Comparison of ENCODE assay signal across 9 mouse cellular contexts in genomic region chr12:76895777-76896176, GRCm38 (mm10).
DNase-seq lines count a peak whose midpoint lies in the region; ATAC-seq and TF ChIP-seq lines count a peak whose summit lies in the region.
"Had no signal": no experiment of that assay in that cellular context is flagged by ENCODE, and none has a peak within 500 bp of the region (broad histone marks: within the 10 kb centered on the region; RNA-seq: fewer than 3 reads in every experiment).

No protein-coding gene starts in this region.

- H3K36me3 ChIP-seq in midbrain, embryonic 10.5 days = peaks cover 26% of the 10 kb centered on the region
- 0 out of 2 replicates have a peak, but pooled peaks cover 2% of the 10 kb centered on the region for H3K36me3 ChIP-seq in midbrain, embryonic 11.5 days (ENCODE audit: control insufficient read depth, insufficient read depth, low read length)
- peaks cover 47% of the 10 kb centered on the region for H3K36me3 ChIP-seq in embryonic facial prominence, embryonic 10.5 days (replicated peaks)
- H3K36me3 ChIP-seq in hindbrain, postnatal 0 days (ENCODE audit: insufficient read depth, low read length) = 0 out of 2 replicates have a peak, but pooled peaks cover 3% of the 10 kb centered on the region
- no peaks in the 10 kb centered on the region for H3K36me3 ChIP-seq in lung, postnatal 0 days (ENCODE audit: insufficient read depth, low read length)

- H3K4me1 ChIP-seq in midbrain, embryonic 10.5 days = peaks cover 12% of the 10 kb centered on the region
- no peaks in the 10 kb centered on the region for H3K4me1 ChIP-seq in midbrain, embryonic 11.5 days (ENCODE audit: control insufficient read depth, insufficient read depth, low read length)
- H3K4me1 ChIP-seq in embryonic facial prominence, embryonic 10.5 days = peaks cover 16% of the 10 kb centered on the region
- no peaks in the 10 kb centered on the region; the same call in 1 of the 2 replicates for H3K4me1 ChIP-seq in hindbrain, postnatal 0 days (ENCODE audit: insufficient read depth, low read length)
- H3K4me1 ChIP-seq in lung, postnatal 0 days (ENCODE audit: insufficient read depth, low read depth, low read length) = no peaks in the 10 kb centered on the region

- H3K4me2 ChIP-seq in midbrain, embryonic 11.5 days = no peak overlapping the region
- no peak overlapping the region for H3K4me2 ChIP-seq in hindbrain, postnatal 0 days (ENCODE audit: low read depth, low read length)
- no peak overlapping the region for H3K4me2 ChIP-seq in lung, postnatal 0 days (replicated peaks; ENCODE audit: low read depth, low read length)

- no peak for ATAC-seq in midbrain, embryonic 11.5 days (ENCODE audit: low FRiP score)
- ATAC-seq in hindbrain, postnatal 0 days = peak; percentile 66
- no peak; the same call in 1 of the 2 replicates for ATAC-seq in lung, postnatal 0 days

- TF ChIP-seq EP300 in lung, postnatal 0 days (IDR thresholded peaks at IDR 0.05) = no peak

- H3K4me3 ChIP-seq in midbrain, embryonic 10.5 days = no peak overlapping the region
- H3K4me3 ChIP-seq in midbrain, embryonic 11.5 days (ENCODE audit: low read depth, low read length) = no peak overlapping the region
- no peak overlapping the region for H3K4me3 ChIP-seq in embryonic facial prominence, embryonic 10.5 days
- H3K4me3 ChIP-seq in hindbrain, postnatal 0 days (ENCODE audit: low read length) = no peak overlapping the region
- no peak overlapping the region for H3K4me3 ChIP-seq in lung, postnatal 0 days (ENCODE audit: low read depth, low read length)

- H3K27me3 ChIP-seq in midbrain, embryonic 10.5 days (ENCODE audit: low read depth, poor library complexity, severe bottlenecking) = no peaks in the 10 kb centered on the region
- no peaks in the 10 kb centered on the region for H3K27me3 ChIP-seq in midbrain, embryonic 11.5 days (ENCODE audit: control insufficient read depth, insufficient read depth, low read length)
- H3K27me3 ChIP-seq in embryonic facial prominence, embryonic 10.5 days (replicated peaks; ENCODE audit: low read depth, poor library complexity, severe bottlenecking) = no peaks in the 10 kb centered on the region
- H3K27me3 ChIP-seq in hindbrain, postnatal 0 days (ENCODE audit: insufficient read depth, low read length) = no peaks in the 10 kb centered on the region
- H3K27me3 ChIP-seq in lung, postnatal 0 days (replicated peaks; ENCODE audit: insufficient read depth, low read length) = no peaks in the 10 kb centered on the region

- no peak overlapping the region for H3K9ac ChIP-seq in midbrain, embryonic 11.5 days (ENCODE audit: low read length)
- H3K9ac ChIP-seq in hindbrain, postnatal 0 days (replicated peaks; ENCODE audit: low read length) = no peak overlapping the region
- no peak overlapping the region for H3K9ac ChIP-seq in lung, postnatal 0 days (replicated peaks; ENCODE audit: low read depth)

- TF ChIP-seq CTCF in hindbrain, postnatal 0 days (IDR thresholded peaks at IDR 0.05; ENCODE audit: low read depth) = no peak
- TF ChIP-seq CTCF in lung, postnatal 0 days (IDR thresholded peaks at IDR 0.05) = no peak

- peak overlapping the region; percentile 23; the same call in 1 of the 2 replicates for H3K27ac ChIP-seq in midbrain, embryonic 10.5 days (replicated peaks)
- no peak overlapping the region for H3K27ac ChIP-seq in midbrain, embryonic 11.5 days (ENCODE audit: low read depth, low read length)
- 0 out of 2 replicates have a peak overlapping the region, but pooled peaks have one; percentile 35 for H3K27ac ChIP-seq in embryonic facial prominence, embryonic 10.5 days (replicated peaks)
- no peak overlapping the region; the same call in 1 of the 2 replicates for H3K27ac ChIP-seq in hindbrain, postnatal 0 days
- no peak overlapping the region for H3K27ac ChIP-seq in lung, postnatal 0 days (ENCODE audit: low read length)

- DNase-seq in midbrain, embryonic 10.5 days (ENCODE audit: low spot score) = no peak
- DNase-seq in midbrain, embryonic 11.5 days (ENCODE audit: low spot score, missing footprints) = no peak
- peak; percentile 53 for DNase-seq in embryonic facial prominence, embryonic 10.5 days (ENCODE audit: low spot score)
- DNase-seq in hindbrain, postnatal 0 days (ENCODE audit: low spot score) = peak; percentile 37
- peak; percentile 20 for DNase-seq in yolk sac, embryonic 10.5 days (ENCODE audit: low spot score)
- DNase-seq in kidney, postnatal 10 days = no peak
- DNase-seq in lung, postnatal 0 days (ENCODE audit: low spot score) = no peak
- DNase-seq in right cerebral cortex, postnatal 36 days (ENCODE audit: low spot score in 2 of 2) = no peak
- DNase-seq: lung, postnatal 14 days had no signal

- 61% methylated on average over 7 of the region's 7 CpGs for WGBS in midbrain, embryonic 10.5 days
- 56% methylated on average over 7 of the region's 7 CpGs for WGBS in midbrain, embryonic 11.5 days
- 44% methylated on average over 7 of the region's 7 CpGs for WGBS in embryonic facial prominence, embryonic 10.5 days
- 35% methylated on average over 7 of the region's 7 CpGs for WGBS in hindbrain, postnatal 0 days
- 64% methylated on average over 7 of the region's 7 CpGs for WGBS in lung, postnatal 0 days

- no peaks in the 10 kb centered on the region for H3K9me3 ChIP-seq in midbrain, embryonic 10.5 days (replicated peaks)
- no peaks in the 10 kb centered on the region for H3K9me3 ChIP-seq in midbrain, embryonic 11.5 days (ENCODE audit: control insufficient read depth, low read length)
- H3K9me3 ChIP-seq in embryonic facial prominence, embryonic 10.5 days = no peaks in the 10 kb centered on the region
- H3K9me3 ChIP-seq in hindbrain, postnatal 0 days (ENCODE audit: low read length) = no peaks in the 10 kb centered on the region
- no peaks in the 10 kb centered on the region for H3K9me3 ChIP-seq in lung, postnatal 0 days (ENCODE audit: low read length)

Comparison
In these comparisons a context has a peak if more than half of its experiments do, and no peak if none do; other contexts are left out.
1. H3K27ac ChIP-seq: peak in midbrain, embryonic 10.5 days (single experiment) and embryonic facial prominence, embryonic 10.5 days (single experiment); none in midbrain, embryonic 11.5 days (single experiment), hindbrain, postnatal 0 days (single experiment) and lung, postnatal 0 days (single experiment).
2. DNase-seq: peak in embryonic facial prominence, embryonic 10.5 days (single experiment), hindbrain, postnatal 0 days (single experiment) and yolk sac, embryonic 10.5 days (single experiment); none in midbrain, embryonic 10.5 days (single experiment), midbrain, embryonic 11.5 days (single experiment), kidney, postnatal 10 days (single experiment), lung, postnatal 0 days (single experiment) and right cerebral cortex, postnatal 36 days (0 of 2).